Mouse (Mus musculus) thymus, adult 2 months (tissue): ENCODE data around the gene Dtnbp1.

Experiments used
- CTCF ChIP-seq: fragments of 200-500 bp; IDR thresholded peaks from 2 replicates; pipeline ENCODE4 v1.5.1; 2012; ENCODE audit warnings: mild to moderate bottlenecking, control low read depth, low read length, moderate library complexity, borderline replicate concordance; ENCODE audit not compliant: control insufficient read depth, poor library complexity, insufficient read depth; ENCODE audit errors: extremely low read depth
- POLR2A ChIP-seq: fragments of 200-500 bp; IDR thresholded peaks from 2 replicates; pipeline ENCODE4 v1.6.1; 2012; ENCODE audit warnings: mild to moderate bottlenecking, low read length, control low read depth, moderate library complexity; ENCODE audit not compliant: control insufficient read depth, poor library complexity, insufficient read depth; ENCODE audit errors: extremely low read depth

DNA sequence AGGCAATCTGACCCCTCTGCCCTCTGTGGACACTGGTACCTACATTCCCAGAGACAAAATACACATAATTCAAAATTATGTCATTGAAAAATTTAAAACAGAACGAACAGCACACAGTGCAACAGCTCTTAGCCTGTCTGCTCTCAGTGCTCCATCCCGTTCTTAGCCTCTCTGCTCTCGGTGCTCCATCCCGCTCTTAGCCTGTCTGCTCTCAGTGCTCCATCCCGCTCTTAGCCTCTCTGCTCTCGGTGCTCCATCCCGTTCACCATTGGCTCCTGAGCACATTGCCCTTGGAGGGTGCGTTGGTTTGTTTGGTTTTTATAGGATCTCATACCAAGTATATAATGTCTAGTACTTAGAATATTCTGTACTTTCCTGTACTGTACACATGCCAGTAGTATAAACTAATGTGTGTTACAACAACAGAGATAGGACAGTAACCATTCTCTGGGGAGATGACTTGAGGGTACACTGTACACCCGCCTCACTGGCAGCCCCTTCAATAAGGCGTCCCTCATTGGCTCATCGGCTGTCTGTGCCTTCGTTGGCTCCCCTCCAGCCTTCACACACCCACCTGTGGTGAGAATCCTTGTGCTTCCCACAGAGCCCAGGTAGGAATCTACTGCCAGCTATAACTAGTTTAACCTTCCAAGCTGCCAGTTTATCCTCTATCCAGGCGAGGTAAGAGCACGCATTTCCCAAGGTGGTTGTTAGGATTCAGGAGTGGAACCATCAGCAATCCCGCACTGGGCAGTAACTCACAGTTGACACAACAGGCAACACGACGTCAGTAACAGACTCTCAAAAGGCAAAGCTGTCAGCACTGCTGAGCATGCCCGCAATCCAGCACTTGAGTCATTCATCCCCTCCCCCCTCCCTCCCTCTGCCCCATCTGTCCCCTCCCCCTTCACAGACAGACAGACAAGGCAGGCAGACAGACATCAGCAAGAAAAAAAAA lies 69.4 kb downstream of the Dtnbp1 start:
- no peak for TF ChIP-seq CTCF
- no peak for TF ChIP-seq POLR2A
